Mouse (Mus musculus) adipocyte (in vitro differentiated cells): Measurements from ENCODE around the gene Adcy4.

ENCODE experiments used
- DNase-seq: peaks from one replicate; pipeline ENCODE4 v3.0.0-alpha.2; 2016; ENCODE audit warnings: low spot score

Gene Adcy4

GRCm38 (mm10) chr14:55758363-55758784, 25.5 kb downstream of the Adcy4 start, which contains the start of gene Cideb:
Gene Cideb, minus strand, starts transcription at chr14:55758458.
- DNase-seq: peak; percentile 68

GRCm38 (mm10) chr14:55757566-55757965, 26.3 kb downstream of the Adcy4 start:
- no peak for DNase-seq

GRCm38 (mm10) chr14:55747051-55747847, 36.6 kb downstream of the Adcy4 start:
- DNase-seq: no peak

GRCm38 (mm10) chr14:55745861-55746237, 38.0 kb downstream of the Adcy4 start:
- DNase-seq: no peak

GRCm38 (mm10) chr14:55745180-55745860, 38.6 kb downstream of the Adcy4 start, which contains the start of the genes Dhrs1 and Nop9:
Gene Dhrs1, minus strand, starts transcription at chr14:55745690.
Gene Nop9, plus strand, starts transcription at chr14:55745693.
- DNase-seq: peak; percentile 74

GRCm38 (mm10) chr14:55743711-55744110, 40.2 kb downstream of the Adcy4 start:
- DNase-seq: peak; percentile 81

- DNase-seq: no peak
Observed at GRCm38 (mm10) chr14:55737086-55737687, 46.7 kb downstream of the Adcy4 start.

GRCm38 (mm10) chr14:55735758-55736157, 48.1 kb downstream of the Adcy4 start:
- no peak for DNase-seq

- DNase-seq: no peak
Observed at GRCm38 (mm10) chr14:55735334-55735733, 48.6 kb downstream of the Adcy4 start.

GRCm38 (mm10) chr14:55734869-55735268, 49.0 kb downstream of the Adcy4 start:
- peak; percentile 27 for DNase-seq

GRCm38 (mm10) chr14:55733889-55734288, 50.0 kb downstream of the Adcy4 start:
- DNase-seq: no peak

- DNase-seq: no peak
Observed at GRCm38 (mm10) chr14:55730531-55731032, 53.3 kb downstream of the Adcy4 start.

- no peak for DNase-seq
Observed at GRCm38 (mm10) chr14:55730116-55730515, 53.8 kb downstream of the Adcy4 start.

- no peak for DNase-seq
Observed at GRCm38 (mm10) chr14:55727889-55728685, 55.8 kb downstream of the Adcy4 start.

- DNase-seq: no peak
Observed at GRCm38 (mm10) chr14:55726261-55726660, 57.6 kb downstream of the Adcy4 start.

GRCm38 (mm10) chr14:55724411-55724871, 59.5 kb downstream of the Adcy4 start:
- DNase-seq: peak; percentile 79

GRCm38 (mm10) chr14:55723433-55723832, 60.5 kb downstream of the Adcy4 start:
- DNase-seq: no peak

GRCm38 (mm10) chr14:55722438-55722945, 61.4 kb downstream of the Adcy4 start:
- peak; percentile 10 for DNase-seq

GRCm38 (mm10) chr14:55721700-55722437, 62.0 kb downstream of the Adcy4 start, which contains the start of gene Rabggta:
Gene Rabggta, minus strand, starts transcription at chr14:55722263.
- peak; percentile 81 for DNase-seq

GRCm38 (mm10) chr14:55721076-55721475, 62.8 kb downstream of the Adcy4 start:
- DNase-seq: no peak
